Comparison of ENCODE assay signal across 25 mouse cellular contexts in genomic region chr12:70715836-70716235, GRCm38 (mm10).
"Had no signal": no experiment of that assay in that cellular context is flagged by ENCODE, and none has a peak within 500 bp of the region (broad histone marks: within the 10 kb centered on the region; RNA-seq: fewer than 3 reads in every experiment).

No protein-coding gene starts in this region.

- ATAC-seq: hindbrain, embryonic 16.5 days; intestine, embryonic 16.5 days had no signal

- H3K36me3 ChIP-seq: hindbrain, embryonic 10.5 days; hindbrain, embryonic 12.5 days; kidney, embryonic 15.5 days; limb, embryonic 10.5 days; limb, embryonic 12.5 days; liver, embryonic 13.5 days had no signal

- H3K4me3 ChIP-seq: gastrocnemius, adult 2 months; heart, adult 2 months; hindbrain, embryonic 10.5 days; hindbrain, embryonic 12.5 days; kidney, embryonic 15.5 days; layer of hippocampus, adult 2 months; limb, embryonic 10.5 days; limb, embryonic 12.5 days; liver, embryonic 13.5 days had no signal

- H3K9me3 ChIP-seq: hindbrain, embryonic 10.5 days; hindbrain, embryonic 12.5 days; kidney, embryonic 15.5 days; limb, embryonic 10.5 days; limb, embryonic 12.5 days; liver, embryonic 13.5 days had no signal

- DNase-seq: gastrocnemius, adult 2 months; gastrocnemius, postnatal 10 days; gastrocnemius, postnatal 25 days; heart, adult 2 months; heart, postnatal 10 days; heart, postnatal 4 days; kidney, adult 11 months; kidney, adult 2 months; kidney, adult 9 months; kidney, postnatal 14 days; kidney, postnatal 4 days; liver; liver, embryonic 13.5 days had no signal

- H3K27ac ChIP-seq: gastrocnemius, adult 2 months; heart, adult 2 months; hindbrain, embryonic 10.5 days; hindbrain, embryonic 12.5 days; hindbrain, embryonic 14.5 days; kidney, embryonic 15.5 days; kidney, postnatal 0 days; layer of hippocampus, adult 2 months; limb, embryonic 10.5 days; limb, embryonic 12.5 days; liver, embryonic 13.5 days had no signal

- H3K4me2 ChIP-seq: heart, embryonic 11.5 days; hindbrain, embryonic 12.5 days; hindbrain, embryonic 14.5 days; kidney, embryonic 15.5 days; limb, embryonic 12.5 days; liver, embryonic 11.5 days; liver, embryonic 13.5 days had no signal

- H3K9ac ChIP-seq: hindbrain, embryonic 12.5 days; hindbrain, embryonic 14.5 days; kidney, embryonic 15.5 days; limb, embryonic 12.5 days; liver, embryonic 13.5 days had no signal

- H3K27me3 ChIP-seq: hindbrain, embryonic 12.5 days; kidney, embryonic 15.5 days; limb, embryonic 12.5 days; liver, embryonic 13.5 days had no signal
